Mouse (Mus musculus) ovary, postnatal 10 days (tissue): ENCODE data around the gene Olfr147.
"Not testable (repeated sequence)": the region's sequence is repeated elsewhere in the genome, so short reads cannot be mapped to it uniquely, and the experiment has no call there.

Experiments used
- DNase-seq: peaks from one replicate; pipeline ENCODE4 v3.0.0; 2022; ENCODE audit warnings: low spot score

Olfr147 gene

GRCm38 (mm10) chr9:38401398-38401797, at the start of gene Olfr147:
Gene Olfr147 (plus strand): TSS chr9:38401698.
- DNase-seq, result no peak

GRCm38 (mm10) chr9:38366596-38366995, 34.9 kb upstream of the Olfr147 start, which contains the start of gene Olfr250:
Gene Olfr250 (plus strand): TSS chr9:38366896.
- no peak for DNase-seq

GRCm38 (mm10) chr9:38376786-38377185, 24.7 kb upstream of the Olfr147 start, which contains the start of gene Olfr251:
Gene Olfr251 (plus strand): TSS chr9:38377086.
- DNase-seq, result no peak

GRCm38 (mm10) chr9:38407502-38407901, 6.0 kb downstream of the Olfr147 start:
- not testable (repeated sequence) for DNase-seq

GRCm38 (mm10) chr9:38413502-38413901, 12.0 kb downstream of the Olfr147 start:
- DNase-seq, result not testable (repeated sequence)

GRCm38 (mm10) chr9:38423801-38424200, 22.3 kb downstream of the Olfr147 start:
- no peak for DNase-seq

GRCm38 (mm10) chr9:38427026-38427425, 25.5 kb downstream of the Olfr147 start:
- no peak for DNase-seq

GRCm38 (mm10) chr9:38429155-38429554, 27.7 kb downstream of the Olfr147 start, which contains the start of gene Olfr901:
Gene Olfr901 (plus strand): TSS chr9:38429455.
- DNase-seq, result no peak

- no peak for DNase-seq
Observed at GRCm38 (mm10) chr9:38447352-38447751, 45.9 kb downstream of the Olfr147 start, which contains the start of gene Olfr902. Gene Olfr902 (plus strand): TSS chr9:38447652.
